Mouse (Mus musculus): ENCODE measurements around the gene Hspa2. TPM values are rescaled to one million over a fixed set of nuclear protein-coding genes. Genes with fewer than 3 reads are reported as not detected.
"Not testable (repeated sequence)": the region's sequence is repeated elsewhere in the genome, so short reads cannot be mapped to it uniquely, and the experiment has no call there.

Gene Hspa2
- polyA plus RNA-seq, 1 experiment from 2014 or later, result 4.6 TPM

GRCm38 (mm10) chr12:76417433-76417854 lies 13.5 kb downstream of the Hspa2 start, which contains the start of gene Ppp1r36:
Gene Ppp1r36 (plus strand): TSS chr12:76417538.
- H3K27me3 ChIP-seq, result peaks cover 26% of the 10 kb centered on the region
- peaks cover 6% of the 10 kb centered on the region; the same call in 1 of the 2 replicates for H3K9me3 ChIP-seq
- peaks cover 7% of the 10 kb centered on the region for H3K4me1 ChIP-seq
- peak within 1 kb of the TSS; percentile 38; the same call in 1 of the 2 replicates for H3K9ac ChIP-seq
- no peaks in the 10 kb centered on the region for H3K36me3 ChIP-seq (replicated peaks)
- H3K4me2 ChIP-seq, result peak within 1 kb of the TSS; percentile 79
- H3K4me3 ChIP-seq (replicated peaks), result peak within 1 kb of the TSS; percentile 45
- ATAC-seq (ENCODE audit: low FRiP score), result 0 out of 2 replicates have a peak, but pooled peaks have one; percentile 46
- no peak within 1 kb of the TSS for H3K27ac ChIP-seq
- WGBS, result under 1% methylated on average over 37 of the region's 37 CpGs

GRCm38 (mm10) chr12:76418346-76418745 lies 14.4 kb downstream of the Hspa2 start:
- Histone ChIP-seq H3K36me3 (replicated peaks) (no peaks in the 10 kb centered on the region), H3K4me1 (peaks cover 7% of the 10 kb centered on the region), H3K9ac (no peak overlapping the region), H3K9me3 (peaks cover 6% of the 10 kb centered on the region; the same call in 1 of the 2 replicates), H3K27ac (no peak overlapping the region), H3K4me2 (no peak overlapping the region), H3K27me3 (peaks cover 26% of the 10 kb centered on the region), H3K4me3 (replicated peaks) (no peak overlapping the region)
- no peak for ATAC-seq (ENCODE audit: low FRiP score)
- WGBS, result 94% methylated on average over 5 of the region's 5 CpGs

GRCm38 (mm10) chr12:76425256-76425655 lies 21.3 kb downstream of the Hspa2 start:
- ATAC-seq (ENCODE audit: low FRiP score), result no peak
- no peaks in the 10 kb centered on the region for H3K36me3 ChIP-seq (replicated peaks)
- no peak overlapping the region for H3K4me2 ChIP-seq
- H3K27me3 ChIP-seq, result no peaks in the 10 kb centered on the region
- no peaks in the 10 kb centered on the region for H3K4me1 ChIP-seq
- no peak overlapping the region for H3K27ac ChIP-seq
- no peak overlapping the region for H3K9ac ChIP-seq
- WGBS, result 94% methylated on average over 3 of the region's 3 CpGs
- no peaks in the 10 kb centered on the region for H3K9me3 ChIP-seq
- H3K4me3 ChIP-seq (replicated peaks), result no peak overlapping the region

- Histone ChIP-seq H3K4me1 (no peaks in the 10 kb centered on the region), H3K9ac (no peak overlapping the region), H3K36me3 (replicated peaks) (no peaks in the 10 kb centered on the region), H3K4me2 (no peak overlapping the region), H3K27ac (no peak overlapping the region), H3K27me3 (no peaks in the 10 kb centered on the region), H3K4me3 (replicated peaks) (no peak overlapping the region), H3K9me3 (no peaks in the 10 kb centered on the region)
- ATAC-seq (ENCODE audit: low FRiP score), result no peak
- WGBS, result 59% methylated on average over 5 of the region's 5 CpGs
These were observed 23.6 kb downstream of the Hspa2 start for GRCm38 (mm10) chr12:76427546-76427945.

GRCm38 (mm10) chr12:76430879-76431406 lies 27.0 kb downstream of the Hspa2 start:
- ATAC-seq (ENCODE audit: low FRiP score), result no peak
- WGBS, result 69% methylated on average over 5 of the region's 5 CpGs
- H3K4me2 ChIP-seq, result no peak overlapping the region

GRCm38 (mm10) chr12:76431431-76431830 lies 27.5 kb downstream of the Hspa2 start:
- WGBS, result 91% methylated on average over 6 of the region's 6 CpGs

More at GRCm38 (mm10) chr12:76430879-76431406, 27.0 kb downstream of the Hspa2 start:
- no peak overlapping the region for H3K27ac ChIP-seq
- peaks cover 5% of the 10 kb centered on the region; the same call in 1 of the 2 replicates for H3K4me1 ChIP-seq
- H3K36me3 ChIP-seq (replicated peaks), result no peaks in the 10 kb centered on the region
- H3K9ac ChIP-seq, result no peak overlapping the region
- H3K27me3 ChIP-seq, result peaks cover 22% of the 10 kb centered on the region
- no peaks in the 10 kb centered on the region for H3K9me3 ChIP-seq
- no peak overlapping the region for H3K4me3 ChIP-seq (replicated peaks)

GRCm38 (mm10) chr12:76434111-76434510 lies 30.1 kb downstream of the Hspa2 start:
- ATAC-seq (ENCODE audit: low FRiP score), result no peak
- WGBS, result 47% methylated on average over 7 of the region's 7 CpGs
- Histone ChIP-seq H3K4me2 (no peak overlapping the region), H3K4me3 (replicated peaks) (no peak overlapping the region), H3K9ac (no peak overlapping the region), H3K4me1 (peaks cover 5% of the 10 kb centered on the region; the same call in 1 of the 2 replicates), H3K36me3 (replicated peaks) (no peaks in the 10 kb centered on the region), H3K27me3 (peaks cover 27% of the 10 kb centered on the region), H3K27ac (no peak overlapping the region), H3K9me3 (no peaks in the 10 kb centered on the region)

More at GRCm38 (mm10) chr12:76431431-76431830, 27.5 kb downstream of the Hspa2 start:
- Histone ChIP-seq H3K4me1 (peaks cover 5% of the 10 kb centered on the region; the same call in 1 of the 2 replicates), H3K27ac (no peak overlapping the region), H3K4me3 (replicated peaks) (no peak overlapping the region), H3K27me3 (peaks cover 27% of the 10 kb centered on the region), H3K9ac (no peak overlapping the region), H3K9me3 (no peaks in the 10 kb centered on the region), H3K36me3 (replicated peaks) (no peaks in the 10 kb centered on the region), H3K4me2 (no peak overlapping the region)
- ATAC-seq (ENCODE audit: low FRiP score), result no peak

GRCm38 (mm10) chr12:76435084-76435483 lies 31.1 kb downstream of the Hspa2 start:
- Histone ChIP-seq H3K9ac (0 out of 2 replicates have a peak overlapping the region, but pooled peaks have one; percentile 21), H3K4me2 (peak overlapping the region; percentile 53), H3K9me3 (no peaks in the 10 kb centered on the region), H3K4me3 (replicated peaks) (peak overlapping the region; percentile 28), H3K36me3 (replicated peaks) (no peaks in the 10 kb centered on the region), H3K27me3 (peaks cover 27% of the 10 kb centered on the region), H3K4me1 (peaks cover 5% of the 10 kb centered on the region; the same call in 1 of the 2 replicates), H3K27ac (no peak overlapping the region)
- WGBS, result 3% methylated on average over 16 of the region's 17 CpGs
- no peak for ATAC-seq (ENCODE audit: low FRiP score)

GRCm38 (mm10) chr12:76435549-76435948 lies 31.6 kb downstream of the Hspa2 start:
- Histone ChIP-seq H3K9ac (0 out of 2 replicates have a peak overlapping the region, but pooled peaks have one; percentile 21), H3K27me3 (peaks cover 27% of the 10 kb centered on the region), H3K4me2 (peak overlapping the region; percentile 53), H3K27ac (no peak overlapping the region), H3K9me3 (no peaks in the 10 kb centered on the region), H3K4me1 (peaks cover 5% of the 10 kb centered on the region; the same call in 1 of the 2 replicates), H3K4me3 (replicated peaks) (peak overlapping the region; percentile 28; the same call in 1 of the 2 replicates), H3K36me3 (replicated peaks) (no peaks in the 10 kb centered on the region)
- WGBS, result 36% methylated on average over 8 of the region's 8 CpGs
- no peak for ATAC-seq (ENCODE audit: low FRiP score)

GRCm38 (mm10) chr12:76443488-76443887 lies 39.5 kb downstream of the Hspa2 start:
- H3K4me2 ChIP-seq; H3K27me3 ChIP-seq; H3K4me3 ChIP-seq (replicated peaks); ATAC-seq (ENCODE audit: low FRiP score); H3K4me1 ChIP-seq; H3K27ac ChIP-seq; H3K9ac ChIP-seq; H3K36me3 ChIP-seq (replicated peaks); H3K9me3 ChIP-seq: not testable (repeated sequence)
- WGBS, result 81% methylated on average over 6 of the region's 6 CpGs

- H3K27me3 ChIP-seq, result no peaks in the 10 kb centered on the region
- no peak overlapping the region for H3K4me2 ChIP-seq
- no peaks in the 10 kb centered on the region for H3K9me3 ChIP-seq
- no peak for ATAC-seq (ENCODE audit: low FRiP score)
- no peaks in the 10 kb centered on the region for H3K4me1 ChIP-seq
- H3K9ac ChIP-seq, result no peak overlapping the region
- 70% methylated on average over 10 of the region's 10 CpGs for WGBS
- no peak overlapping the region for H3K27ac ChIP-seq
- H3K36me3 ChIP-seq (replicated peaks), result no peaks in the 10 kb centered on the region
- no peak overlapping the region for H3K4me3 ChIP-seq (replicated peaks)
These were observed 40.4 kb downstream of the Hspa2 start for GRCm38 (mm10) chr12:76444359-76444772.

- Histone ChIP-seq H3K27me3 (no peaks in the 10 kb centered on the region), H3K27ac (no peak overlapping the region), H3K9me3 (no peaks in the 10 kb centered on the region), H3K4me3 (replicated peaks) (no peak overlapping the region), H3K4me2 (no peak overlapping the region), H3K9ac (no peak overlapping the region), H3K36me3 (replicated peaks) (no peaks in the 10 kb centered on the region), H3K4me1 (no peaks in the 10 kb centered on the region)
- 79% methylated on average over 6 of the region's 6 CpGs for WGBS
- no peak for ATAC-seq (ENCODE audit: low FRiP score)
These were observed 40.9 kb downstream of the Hspa2 start for GRCm38 (mm10) chr12:76444862-76445261.

GRCm38 (mm10) chr12:76446201-76446600 lies 42.2 kb downstream of the Hspa2 start:
- WGBS, result 91% methylated on average over 11 of the region's 11 CpGs
- no peak for ATAC-seq (ENCODE audit: low FRiP score)
- H3K4me2 ChIP-seq, result no peak overlapping the region
- H3K4me3 ChIP-seq (replicated peaks), result no peak overlapping the region
- H3K9ac ChIP-seq, result no peak overlapping the region
- no peaks in the 10 kb centered on the region for H3K4me1 ChIP-seq
- no peaks in the 10 kb centered on the region for H3K9me3 ChIP-seq
- no peaks in the 10 kb centered on the region for H3K36me3 ChIP-seq (replicated peaks)
- no peaks in the 10 kb centered on the region for H3K27me3 ChIP-seq
- H3K27ac ChIP-seq, result no peak overlapping the region

Measured in forebrain, embryonic 12.5 days (tissue).